Mouse (Mus musculus) thymus, adult 2 months (tissue): Measurements from ENCODE around the gene Wdr18. TPM values are rescaled to one million over a fixed set of nuclear protein-coding genes. Genes with fewer than 3 reads are reported as not detected.
A peak's percentile ranks its signal among the peaks of the same experiment; 100 is the strongest.

Experiments used
- DNase-seq: peaks from one replicate; pipeline ENCODE4 v3.0.0; 2021
- H3K27ac ChIP-seq: fragments of 200-500 bp; 2 replicates; pipeline ENCODE4 v1.5.1; 2012; ENCODE audit warnings: low read length, control low read depth; ENCODE audit not compliant: control insufficient read depth, insufficient read depth
- H3K27me3 ChIP-seq: fragments of 200-500 bp; 2 replicates; pipeline ENCODE4 v1.6.1; 2012; ENCODE audit warnings: mild to moderate bottlenecking, low read length, moderate library complexity, mixed read lengths; ENCODE audit not compliant: control insufficient read depth, insufficient read depth
- H3K36me3 ChIP-seq: fragments of 200-500 bp; 2 replicates; pipeline ENCODE4 v1.6.1; 2012; ENCODE audit warnings: mild to moderate bottlenecking, low read length, moderate library complexity; ENCODE audit not compliant: control insufficient read depth, insufficient read depth
- H3K4me1 ChIP-seq: fragments of 200-500 bp; replicated peaks from 2 replicates; pipeline ENCODE4 v1.6.1; 2012; ENCODE audit warnings: low read length; ENCODE audit not compliant: control insufficient read depth, insufficient read depth
- H3K4me3 ChIP-seq: fragments of 200-500 bp; 2 replicates; pipeline ENCODE4 v1.5.1; 2012; ENCODE audit warnings: mild to moderate bottlenecking, low read length, control low read depth, moderate library complexity; ENCODE audit not compliant: control insufficient read depth, insufficient read depth
- CTCF ChIP-seq: fragments of 200-500 bp; IDR thresholded peaks from 2 replicates; pipeline ENCODE4 v1.5.1; 2012; ENCODE audit warnings: mild to moderate bottlenecking, control low read depth, low read length, moderate library complexity, borderline replicate concordance; ENCODE audit not compliant: control insufficient read depth, poor library complexity, insufficient read depth; ENCODE audit errors: extremely low read depth
- POLR2A ChIP-seq: fragments of 200-500 bp; IDR thresholded peaks from 2 replicates; pipeline ENCODE4 v1.6.1; 2012; ENCODE audit warnings: mild to moderate bottlenecking, low read length, control low read depth, moderate library complexity; ENCODE audit not compliant: control insufficient read depth, poor library complexity, insufficient read depth; ENCODE audit errors: extremely low read depth
- WGBS: fragments of 180-500 bp; shearing (Covaris S2); methylation state at CpG from one replicate; pipeline ENCODE4 v1.1.7; 2018; 5-methylcytosine and 5-hydroxymethylcytosine counted together
- polyA plus RNA-seq: library from polyadenylated mRNA; depleted of rRNA; stranded (reverse); fragments of >200 nt; gene quantifications from 2 replicates; pipeline ENCODE4 v1.2.3, GENCODE M21; 2012

The Wdr18 gene
- polyA plus RNA-seq, 1 experiment, result 74.5 TPM

- Histone ChIP-seq H3K27me3 (no peaks in the 10 kb centered on the region; the same call in 1 of the 2 replicates), H3K4me3 (peak within 1 kb of the TSS; percentile 97), H3K36me3 (no peaks in the 10 kb centered on the region), H3K27ac (peak within 1 kb of the TSS; percentile 30; the same call in 1 of the 2 replicates), H3K4me1 (peaks cover 36% of the 10 kb centered on the region)
- 2% methylated on average over 42 of the region's 42 CpGs for WGBS
- peak; percentile 90 for DNase-seq
- TF ChIP-seq POLR2A, result peak; percentile 82
- 0 out of 2 replicates have a peak, but pooled peaks have one; percentile 15 for TF ChIP-seq CTCF
Observed at GRCm38 (mm10) chr10:79916808-79917531, 43.0 kb upstream of the Wdr18 start, which contains the start of gene Kiss1r. Gene Kiss1r, plus strand, starts transcription at chr10:79916971.

DNA sequence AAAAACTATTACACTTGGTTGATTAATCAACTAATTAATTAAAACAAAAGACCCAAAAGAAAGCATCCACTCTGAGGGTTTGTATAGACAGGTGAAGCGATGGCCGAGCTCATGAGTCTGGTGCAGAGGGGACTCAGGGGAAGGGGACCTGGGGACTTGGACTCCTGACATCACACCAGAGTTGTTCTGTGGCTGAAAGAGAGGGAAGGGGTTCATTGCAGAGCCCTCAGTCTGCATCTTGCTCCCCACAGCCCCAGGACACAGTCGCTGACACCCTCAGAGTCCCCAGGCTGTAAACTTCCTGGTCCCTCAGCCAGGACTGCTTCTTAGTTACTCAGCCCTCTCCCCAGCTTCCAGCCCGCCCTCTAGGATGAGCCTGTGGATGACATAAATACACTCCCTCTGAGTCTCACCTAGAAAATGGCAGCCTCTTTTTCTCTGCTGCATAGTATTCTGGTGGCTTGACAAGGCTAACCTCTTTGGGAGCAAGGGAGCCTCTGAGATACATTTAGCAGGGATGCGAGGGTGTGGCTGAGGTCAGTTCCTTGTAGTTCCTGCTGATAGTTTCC, 42.3 kb upstream of the Wdr18 start:
- no peaks in the 10 kb centered on the region; the same call in 1 of the 2 replicates for H3K27me3 ChIP-seq
- WGBS, result 87% methylated on average over 5 of the region's 5 CpGs

DNA sequence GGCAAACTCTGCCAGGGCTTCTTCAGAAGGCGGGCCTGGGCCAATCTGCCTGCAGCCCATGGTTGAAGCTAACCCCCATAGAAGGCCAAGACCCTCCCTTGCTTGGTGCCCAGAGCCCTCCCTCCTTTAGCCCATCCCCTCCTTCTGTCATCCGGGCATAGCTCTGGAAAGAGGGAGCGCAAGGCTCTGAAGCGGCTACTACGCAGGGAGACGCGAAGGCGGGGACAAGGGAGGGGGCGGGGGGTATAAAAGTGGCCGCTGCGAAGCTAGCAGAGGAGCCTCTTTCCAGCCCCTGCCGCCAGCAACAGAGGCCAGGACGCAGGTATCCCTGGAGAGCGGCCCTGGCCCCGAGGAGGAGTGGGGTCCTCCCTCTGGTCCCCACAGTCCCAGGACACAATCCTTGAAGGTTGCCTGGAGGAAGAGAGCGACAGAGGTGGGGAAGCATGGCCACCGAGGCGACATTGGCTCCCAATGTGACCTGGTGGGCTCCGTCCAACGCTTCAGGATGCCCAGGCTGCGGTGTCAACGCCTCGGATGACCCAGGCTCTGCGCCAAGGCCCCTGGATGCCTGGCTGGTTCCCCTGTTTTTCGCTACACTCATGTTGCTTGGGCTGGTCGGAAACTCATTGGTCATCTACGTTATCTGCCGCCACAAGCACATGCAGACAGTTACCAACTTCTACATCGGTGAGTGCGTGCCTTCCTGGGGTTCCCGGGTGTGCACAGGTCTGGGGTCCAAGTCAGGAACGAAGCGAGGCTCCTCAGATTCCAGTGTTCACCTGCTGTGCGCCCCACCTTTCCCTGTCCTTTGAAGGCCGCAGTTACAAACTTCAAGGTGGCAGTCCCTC, 41.5 kb upstream of the Wdr18 start:
- no peak for TF ChIP-seq CTCF
- TF ChIP-seq POLR2A, result no peak
- no peak overlapping the region for H3K4me3 ChIP-seq
- DNase-seq, result no peak
- H3K27ac ChIP-seq, result no peak overlapping the region
- WGBS, result 74% methylated on average over 35 of the region's 35 CpGs
- peaks cover 39% of the 10 kb centered on the region for H3K4me1 ChIP-seq
- H3K36me3 ChIP-seq, result no peaks in the 10 kb centered on the region
- no peaks in the 10 kb centered on the region; the same call in 1 of the 2 replicates for H3K27me3 ChIP-seq

More for the DNA sequence above, 42.3 kb upstream of the Wdr18 start:
- no peak overlapping the region for H3K27ac ChIP-seq
- no peaks in the 10 kb centered on the region for H3K36me3 ChIP-seq
- H3K4me1 ChIP-seq, result peaks cover 36% of the 10 kb centered on the region
- TF ChIP-seq POLR2A (no peak), CTCF (no peak)
- no peak for DNase-seq
- H3K4me3 ChIP-seq, result no peak overlapping the region

- H3K27ac ChIP-seq, result no peak overlapping the region
- WGBS, result 42% methylated on average over 21 of the region's 21 CpGs
- peaks cover 38% of the 10 kb centered on the region for H3K4me1 ChIP-seq
- no peaks in the 10 kb centered on the region for H3K36me3 ChIP-seq
- H3K27me3 ChIP-seq, result no peaks in the 10 kb centered on the region; the same call in 1 of the 2 replicates
- no peak for DNase-seq
- TF ChIP-seq CTCF, result no peak
- no peak for TF ChIP-seq POLR2A
- no peak overlapping the region for H3K4me3 ChIP-seq
Observed at GRCm38 (mm10) chr10:79919251-79919849, 40.6 kb upstream of the Wdr18 start.

DNA sequence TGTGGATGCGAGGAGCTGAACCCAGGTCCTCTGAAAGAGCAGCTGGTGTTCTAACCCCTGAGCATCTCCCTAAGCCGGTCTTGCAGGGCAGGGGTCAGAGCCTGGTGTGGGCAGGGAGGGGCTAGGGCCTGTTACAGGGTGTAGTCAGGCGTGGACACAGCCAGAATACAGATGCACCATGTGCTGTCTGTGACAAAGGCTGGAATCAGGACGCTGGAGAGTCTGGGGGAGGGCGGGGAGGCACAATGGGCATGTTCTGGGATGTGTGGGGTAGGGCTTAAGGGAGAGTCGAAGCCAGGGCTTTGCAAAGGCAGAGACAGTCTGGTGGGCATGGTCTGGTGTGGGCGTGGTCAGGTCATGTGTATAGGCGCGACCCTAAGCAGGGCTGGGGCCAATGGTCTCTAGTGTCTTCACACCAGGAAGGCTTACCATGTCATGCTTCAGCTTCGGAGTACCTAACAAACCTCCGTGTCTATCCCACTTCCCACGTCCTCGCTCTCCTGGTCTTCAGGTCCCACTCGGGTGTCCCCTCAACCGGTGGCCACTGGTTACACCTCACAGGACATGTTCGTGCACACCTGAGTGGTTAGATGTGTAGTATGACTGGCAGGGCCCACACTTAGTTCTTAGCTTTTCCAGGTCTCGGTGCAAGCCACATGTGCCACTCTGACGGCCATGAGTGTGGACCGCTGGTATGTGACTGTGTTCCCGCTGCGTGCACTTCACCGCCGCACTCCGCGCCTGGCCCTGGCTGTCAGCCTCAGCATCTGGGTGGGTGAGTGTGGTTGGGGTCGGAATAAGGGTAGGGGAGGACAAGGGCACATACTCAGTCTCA, 39.7 kb upstream of the Wdr18 start:
- Histone ChIP-seq H3K36me3 (no peaks in the 10 kb centered on the region), H3K4me3 (no peak overlapping the region), H3K27me3 (no peaks in the 10 kb centered on the region; the same call in 1 of the 2 replicates), H3K27ac (no peak overlapping the region), H3K4me1 (peaks cover 28% of the 10 kb centered on the region)
- WGBS, result 58% methylated on average over 26 of the region's 26 CpGs
- no peak for DNase-seq
- no peak for TF ChIP-seq CTCF
- TF ChIP-seq POLR2A, result no peak
